Mouse (Mus musculus): Measurements from ENCODE around the gene Rpl41.
"Not testable (repeated sequence)": the region's sequence is repeated elsewhere in the genome, so short reads cannot be mapped to it uniquely, and the experiment has no call there.

Gene Rpl41

DNA sequence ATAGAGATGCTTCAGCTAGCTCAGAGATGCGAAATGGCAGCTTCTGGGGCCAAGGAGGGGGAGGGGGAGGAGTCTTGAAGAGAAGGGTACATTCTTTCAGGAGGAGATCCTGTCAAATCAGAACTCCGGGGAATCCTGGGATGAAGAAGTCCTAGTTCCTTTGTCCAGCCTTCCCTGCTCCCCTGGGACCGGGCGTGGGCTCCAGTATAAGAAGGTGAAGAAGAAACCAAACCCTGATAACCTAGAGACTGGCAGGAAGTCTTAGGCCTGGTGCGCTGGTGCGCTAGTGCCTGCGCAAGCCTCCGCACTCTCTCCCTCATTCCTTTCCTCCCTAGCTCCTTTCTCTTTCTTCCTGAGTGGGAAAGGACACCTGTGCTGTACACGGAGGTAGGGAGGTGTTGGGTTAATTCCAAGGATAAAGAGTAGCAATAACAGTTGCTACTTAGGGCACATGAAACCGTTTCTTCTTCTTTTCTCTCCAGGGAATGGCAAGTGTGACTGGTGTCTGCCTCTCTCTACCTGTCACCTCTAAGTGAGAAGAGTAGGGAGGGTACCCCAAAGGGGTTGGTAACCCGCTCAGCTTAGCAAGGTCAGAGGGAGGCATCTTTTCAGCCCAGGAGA lies 24.9 kb downstream of the Rpl41 start:
- peak; percentile 24 for DNase-seq

DNA sequence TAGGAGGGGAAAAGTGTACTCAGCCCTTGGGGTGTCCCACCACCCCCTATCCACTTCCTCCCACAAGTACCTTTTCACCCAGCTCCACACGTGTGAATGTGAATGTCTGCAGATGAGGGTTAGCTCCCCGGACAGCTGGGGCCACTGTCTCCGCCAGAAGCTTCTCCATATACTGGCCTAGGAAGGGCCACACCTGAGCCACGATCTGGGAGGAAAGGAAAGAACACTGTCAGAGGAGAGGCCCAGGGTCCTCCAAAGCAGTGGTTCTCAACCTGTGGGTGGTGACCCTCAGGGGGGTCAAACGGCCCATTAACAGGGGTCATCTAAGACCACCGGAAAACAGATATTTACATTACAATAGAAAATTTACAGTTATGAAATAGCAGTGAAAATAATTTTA lies 26.8 kb downstream of the Rpl41 start:
- no peak for DNase-seq

- no peak for DNase-seq
Observed at GRCm38 (mm10) chr10:128520591-128520990, 28.5 kb downstream of the Rpl41 start.

- DNase-seq: peak; percentile 58
Observed at GRCm38 (mm10) chr10:128518833-128519232, 30.3 kb downstream of the Rpl41 start.

DNA sequence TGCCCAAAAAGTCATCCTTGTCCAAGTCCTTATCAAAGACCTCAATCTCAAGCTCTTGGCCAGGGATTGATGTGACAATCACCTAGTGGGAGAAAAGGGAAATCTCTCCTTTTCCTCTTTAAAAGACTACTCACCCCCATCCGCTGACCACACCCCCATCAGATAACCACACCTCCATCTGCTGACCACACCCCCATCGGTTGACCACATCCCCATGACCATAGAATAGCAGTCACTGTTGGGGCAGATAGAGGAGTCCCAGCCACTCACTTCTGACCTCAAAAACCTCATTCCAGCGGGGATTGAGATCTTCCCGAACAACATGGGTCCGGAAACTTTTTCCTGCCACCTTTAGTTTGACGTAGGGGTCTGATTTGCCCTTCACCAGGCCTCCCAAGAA lies 32.4 kb downstream of the Rpl41 start:
- DNase-seq: no peak

- DNase-seq: no peak
Observed at GRCm38 (mm10) chr10:128516029-128516428, 33.1 kb downstream of the Rpl41 start.

DNA sequence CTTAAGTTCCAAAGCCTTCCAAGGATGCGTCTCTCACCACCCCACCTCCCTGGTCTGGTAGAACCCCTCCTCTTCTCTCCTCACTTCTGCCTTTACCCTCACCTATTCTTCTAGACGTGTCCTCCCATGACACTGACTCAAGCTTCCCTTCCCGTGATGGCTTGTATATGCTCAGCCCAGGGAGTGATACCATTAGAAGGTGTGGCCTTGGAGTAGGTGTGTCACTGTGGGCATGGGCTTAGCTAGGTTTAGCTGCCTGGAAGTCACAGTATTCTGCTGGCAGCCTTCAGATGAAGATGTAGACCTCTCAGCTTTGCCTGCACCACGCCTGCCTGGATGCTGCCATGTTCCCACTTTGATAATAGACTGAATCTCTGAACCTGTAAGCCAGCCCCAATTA lies 34.1 kb downstream of the Rpl41 start:
- DNase-seq: no peak

- no peak for DNase-seq
Observed at GRCm38 (mm10) chr10:128511761-128512160, 37.3 kb downstream of the Rpl41 start.

GRCm38 (mm10) chr10:128511189-128511588 lies 37.9 kb downstream of the Rpl41 start:
- no peak for DNase-seq

- DNase-seq: no peak
Observed at GRCm38 (mm10) chr10:128510301-128510700, 38.8 kb downstream of the Rpl41 start.

GRCm38 (mm10) chr10:128509831-128510230 lies 39.3 kb downstream of the Rpl41 start:
- DNase-seq: no peak

DNA sequence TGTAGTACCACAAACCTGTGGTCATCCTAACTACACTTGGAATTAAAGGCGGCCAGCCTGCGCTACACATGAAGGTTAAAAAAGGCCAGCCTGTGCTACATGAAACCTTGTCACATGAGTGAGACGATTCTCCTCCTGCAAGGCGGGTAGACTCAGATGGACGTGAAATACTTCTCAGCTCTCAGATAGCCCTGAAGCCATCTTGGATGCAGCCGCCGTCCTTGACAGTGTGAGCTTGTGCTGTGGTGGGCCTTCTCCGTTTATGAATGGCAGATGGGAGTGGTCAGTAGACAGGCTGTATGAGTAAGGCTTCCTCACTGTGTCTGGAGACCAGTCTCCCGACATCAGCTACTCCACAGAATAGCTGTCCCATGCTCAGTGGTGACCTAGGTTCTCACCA lies 39.9 kb downstream of the Rpl41 start:
- no peak for DNase-seq

DNA sequence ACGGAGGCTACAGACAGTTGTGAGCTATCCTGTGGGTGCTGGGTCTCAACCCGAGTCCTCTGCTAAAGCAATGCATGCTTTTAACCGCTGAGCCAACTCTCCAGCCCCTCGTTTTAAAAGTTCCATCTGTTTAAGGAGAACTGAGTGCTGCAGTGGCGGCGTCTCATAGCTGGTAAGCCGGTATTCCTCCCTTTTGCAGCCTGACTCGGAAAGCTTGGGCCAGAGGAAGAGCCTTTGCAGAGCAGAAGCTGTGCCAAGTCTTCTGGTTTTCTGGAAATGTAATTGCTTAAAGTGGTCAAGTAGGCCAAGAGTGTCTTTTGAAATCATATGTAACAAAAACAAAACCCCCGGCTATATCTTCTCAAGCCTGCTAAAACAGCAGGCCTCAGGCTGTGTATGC lies 40.8 kb downstream of the Rpl41 start:
- no peak for DNase-seq

DNA sequence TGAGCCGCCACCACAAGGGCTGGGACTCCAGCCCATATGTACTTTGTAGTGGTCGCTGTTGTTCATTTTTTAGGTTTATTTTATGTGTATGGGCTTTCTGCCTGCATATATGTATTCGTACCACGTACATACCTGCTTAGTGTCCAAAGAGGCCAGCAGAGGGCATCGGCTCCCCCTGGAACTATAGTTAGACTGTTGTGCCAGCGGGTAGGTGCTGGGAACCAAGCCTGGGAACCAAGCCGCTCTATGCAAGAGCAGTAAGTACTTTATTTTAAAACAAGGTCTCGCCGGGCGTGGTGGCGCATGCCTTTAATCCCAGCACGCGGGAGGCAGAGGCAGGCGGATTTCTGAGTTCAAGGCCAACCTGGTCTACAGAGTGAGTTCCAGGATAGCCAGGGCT lies 43.1 kb downstream of the Rpl41 start:
- no peak for DNase-seq

- DNase-seq: not testable (repeated sequence)
Observed at GRCm38 (mm10) chr10:128505371-128505667, 43.8 kb downstream of the Rpl41 start.

GRCm38 (mm10) chr10:128504641-128505370 lies 44.3 kb downstream of the Rpl41 start:
- peak; percentile 31 for DNase-seq

DNA sequence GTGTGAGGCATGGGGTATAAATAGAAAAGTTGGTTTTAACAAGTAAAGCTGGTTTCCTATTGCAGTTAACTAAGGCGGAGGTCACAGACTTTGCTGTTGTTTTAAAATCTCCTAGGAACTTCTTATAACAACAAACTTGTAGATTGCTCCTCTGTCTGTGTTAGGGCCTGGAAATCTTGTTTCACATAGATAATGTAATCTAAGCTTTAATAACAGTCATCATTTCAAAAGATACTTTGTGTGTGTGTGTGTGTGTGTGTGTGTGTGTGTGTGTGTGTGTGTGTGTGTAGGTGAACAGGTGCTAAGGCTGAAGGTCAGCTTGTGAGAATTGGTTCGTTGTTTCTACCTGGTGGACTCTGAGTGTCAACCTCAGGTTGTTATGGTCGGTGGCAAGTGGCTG lies 45.1 kb downstream of the Rpl41 start:
- no peak for DNase-seq

GRCm38 (mm10) chr10:128503532-128503931 lies 45.6 kb downstream of the Rpl41 start:
- DNase-seq: no peak

DNA sequence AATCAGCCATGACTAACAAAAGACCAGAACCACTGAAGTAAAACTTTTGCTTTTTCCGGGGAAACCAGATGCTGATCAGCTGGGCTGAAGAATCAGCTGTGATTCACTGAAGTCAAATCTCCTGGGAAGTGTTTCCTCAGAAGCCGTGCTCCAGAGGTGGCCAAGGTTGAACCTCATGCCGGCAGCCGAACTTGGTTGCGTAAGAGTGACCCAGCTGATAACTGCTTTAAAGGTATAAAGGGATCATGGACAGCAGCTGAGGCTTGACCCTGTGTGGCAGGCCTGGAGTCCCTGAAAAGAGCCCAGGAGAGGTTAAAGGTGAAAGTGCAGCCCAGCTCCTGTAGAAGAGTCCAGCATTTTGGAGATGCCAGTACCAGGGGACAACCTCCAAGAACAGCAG lies 46.8 kb downstream of the Rpl41 start:
- DNase-seq: no peak

- DNase-seq: peak; percentile 67
Observed at GRCm38 (mm10) chr10:128499116-128499671, 49.9 kb downstream of the Rpl41 start.

GRCm38 (mm10) chr10:128498590-128498989 lies 50.5 kb downstream of the Rpl41 start, which contains the start of gene Myl6b:
TSS of gene Myl6b (minus strand) at chr10:128498685.
- peak; percentile 96 for DNase-seq

Data from lung, postnatal 14 days (tissue).